Mouse (Mus musculus) liver, postnatal 0 days (tissue): ENCODE data around the gene Macrod2.

Experiments used
- CTCF ChIP-seq: sonication (generic); IDR thresholded peaks from 2 replicates; pipeline ENCODE4 v1.5.1; 2016; ENCODE audit warnings: antibody characterized with exemption, low read depth
- EP300 ChIP-seq: IDR thresholded peaks from 2 replicates; pipeline ENCODE4 v1.6.1; 2016; ENCODE audit warnings: antibody characterized with exemption, low read depth, mild to moderate bottlenecking

DNA sequence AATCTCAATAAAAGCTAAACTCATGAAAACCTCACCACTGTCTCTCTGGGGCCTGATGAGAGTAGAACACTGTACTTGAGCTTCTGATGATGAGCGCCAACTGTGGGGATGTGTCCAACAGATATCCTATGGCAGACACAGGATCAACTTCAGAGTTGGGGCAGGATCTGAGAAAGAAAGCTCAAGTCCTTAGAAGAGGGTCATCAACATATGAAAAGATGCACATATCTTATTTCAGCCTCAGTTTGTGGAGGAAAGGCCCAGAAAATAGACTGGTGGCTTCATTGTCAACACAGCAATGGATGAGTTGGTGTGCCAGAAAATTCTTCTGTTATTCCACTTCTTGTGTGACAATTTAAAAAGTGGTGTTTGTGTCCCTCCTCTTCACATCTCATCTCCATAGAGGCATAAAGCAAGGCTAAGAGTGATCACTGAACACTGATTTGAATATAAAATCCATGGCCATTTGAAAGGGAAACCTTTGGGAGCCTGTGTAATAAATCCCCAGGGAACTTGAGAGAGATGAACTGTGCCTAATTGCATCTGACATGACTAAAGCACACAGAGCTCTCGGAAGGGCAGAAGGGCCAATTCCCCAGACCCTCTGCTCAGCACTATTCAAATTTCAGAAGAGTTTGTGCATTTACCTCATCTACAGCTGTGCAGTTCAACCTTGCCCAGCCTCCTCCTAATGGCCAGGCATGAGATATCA is 806.4 kb downstream of the Macrod2 start:
- no peak for TF ChIP-seq EP300
- no peak for TF ChIP-seq CTCF
